Mouse (Mus musculus) urinary bladder, adult 2 months (tissue): ENCODE results near the gene Slc26a10. TPM values are rescaled to one million over a fixed set of nuclear protein-coding genes. Genes with fewer than 3 reads are reported as not detected.
A peak's percentile ranks its signal among the peaks of the same experiment; 100 is the strongest.

Source experiments
- DNase-seq: peaks from one replicate; pipeline ENCODE4 v3.0.0; 2022; ENCODE audit warnings: low spot score
- polyA plus RNA-seq: library from polyadenylated mRNA; depleted of rRNA; stranded (reverse); fragments of >200 nt; gene quantifications from 2 replicates; pipeline ENCODE4 v1.2.3, GENCODE M21; 2012

Slc26a10 gene
- polyA plus RNA-seq, 1 experiment, result 1.5 TPM

DNA sequence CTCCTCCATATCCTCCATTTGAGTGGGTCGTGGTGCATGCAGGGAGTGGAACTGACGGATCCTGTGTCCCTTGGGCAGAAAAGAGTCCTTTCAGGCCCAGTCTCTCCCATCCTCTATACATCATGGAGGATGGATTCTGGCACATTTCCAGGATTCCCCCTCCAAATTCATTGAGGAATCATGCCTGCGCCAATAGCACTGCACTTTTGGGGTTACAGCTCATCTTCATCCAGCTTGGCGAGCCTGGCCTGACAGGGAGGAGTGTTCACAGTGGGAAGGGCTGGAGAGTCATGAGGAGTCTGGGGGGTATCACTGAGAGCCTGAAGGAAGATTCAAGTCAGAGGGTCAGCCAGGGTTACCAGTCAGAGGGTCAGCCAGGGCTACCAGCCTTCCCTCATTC is 2.2 kb upstream of the Slc26a10 start:
- no peak for DNase-seq

DNA sequence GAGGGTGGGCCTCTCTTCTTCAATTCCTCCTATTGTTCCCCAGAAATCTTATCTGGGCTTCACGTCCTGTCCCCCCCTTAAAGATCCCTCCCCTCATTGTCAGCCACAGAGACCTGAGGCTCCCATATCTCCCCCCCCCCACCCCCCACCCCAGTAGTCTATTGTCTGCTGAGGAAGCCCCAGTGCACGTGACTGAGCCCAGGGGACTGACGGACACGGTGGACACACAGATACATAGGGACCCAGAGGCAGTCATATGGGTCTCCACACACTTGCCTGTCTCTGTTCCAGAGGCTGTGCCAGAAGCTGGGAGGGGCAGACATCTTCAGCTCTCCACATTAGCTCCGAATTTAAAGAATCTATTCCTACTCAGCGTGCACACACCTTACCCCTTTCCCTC is 1.1 kb upstream of the Slc26a10 start:
- no peak for DNase-seq

DNA sequence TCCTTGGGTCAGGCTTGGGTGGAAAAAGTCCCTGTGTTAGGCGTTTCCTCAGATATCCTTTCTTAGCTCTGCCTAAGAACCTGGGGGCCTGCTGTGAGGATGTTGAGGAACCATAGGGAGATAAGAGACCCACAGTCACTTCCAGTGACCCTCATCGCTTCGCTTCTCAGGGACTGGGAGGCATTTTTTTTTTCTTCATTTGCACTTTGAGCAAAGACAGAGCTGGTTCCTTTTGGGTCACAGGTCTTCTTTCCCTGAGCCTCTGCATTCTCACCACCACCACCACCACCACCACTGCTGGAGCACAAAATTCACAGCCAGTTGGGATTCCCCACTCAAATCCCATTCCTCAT is 226 bp upstream of the Slc26a10 start:
- no peak for DNase-seq

DNA sequence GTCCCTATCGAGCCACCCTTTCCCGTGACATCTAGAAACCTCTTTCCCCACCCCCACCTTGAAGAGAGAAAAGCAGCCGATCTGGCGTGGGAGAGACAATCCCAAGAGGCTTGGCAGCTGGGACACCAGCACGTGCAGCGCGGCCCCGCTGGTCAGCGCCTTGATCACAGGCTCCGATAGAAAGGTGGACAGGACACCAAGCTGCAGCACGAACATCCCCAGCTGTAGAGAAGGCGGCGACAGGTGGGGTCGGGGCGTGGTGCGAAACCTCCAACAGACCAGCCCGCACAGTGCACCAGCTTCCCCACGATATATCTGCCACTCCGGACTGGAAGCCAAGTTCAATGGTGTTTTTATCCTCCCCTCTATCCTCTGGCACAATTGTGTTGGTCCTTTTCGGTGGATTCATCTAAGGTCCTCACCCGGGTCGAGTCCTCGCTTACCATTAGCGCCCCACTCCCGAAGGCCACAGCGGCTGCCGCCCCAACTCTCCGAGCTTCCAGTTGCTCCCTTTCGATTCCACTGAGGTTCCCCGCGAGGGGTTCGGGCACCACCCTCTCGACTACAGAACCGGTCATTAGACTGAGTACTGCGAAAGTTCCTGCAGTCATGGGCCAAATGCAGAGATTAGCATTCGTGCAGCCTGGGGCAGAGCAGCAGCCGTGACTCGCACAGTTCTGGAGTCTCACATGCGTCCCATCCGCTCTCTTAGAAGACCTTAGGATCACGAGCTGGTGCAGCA is 2.0 kb downstream of the Slc26a10 start:
- no peak for DNase-seq

DNA sequence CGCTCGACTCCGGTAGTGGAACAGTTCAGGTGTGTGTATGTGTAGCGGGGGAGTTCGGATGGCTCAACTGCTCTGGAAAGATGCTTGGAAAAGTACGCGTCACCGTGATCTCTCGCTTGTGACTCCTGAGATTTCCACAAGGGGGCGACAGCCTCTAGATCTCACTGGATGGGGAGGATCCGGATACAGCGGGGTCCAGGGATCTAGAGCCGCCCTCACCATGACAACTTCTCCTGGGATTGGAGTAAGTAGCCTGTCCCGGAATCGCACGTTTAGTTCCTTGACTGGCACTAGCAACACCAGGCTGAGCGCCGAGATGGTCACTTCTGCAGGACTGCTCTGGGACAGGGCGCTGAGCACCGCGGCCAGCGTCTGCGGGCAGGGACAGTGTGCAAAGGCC is 2.7 kb downstream of the Slc26a10 start:
- DNase-seq, result no peak

DNA sequence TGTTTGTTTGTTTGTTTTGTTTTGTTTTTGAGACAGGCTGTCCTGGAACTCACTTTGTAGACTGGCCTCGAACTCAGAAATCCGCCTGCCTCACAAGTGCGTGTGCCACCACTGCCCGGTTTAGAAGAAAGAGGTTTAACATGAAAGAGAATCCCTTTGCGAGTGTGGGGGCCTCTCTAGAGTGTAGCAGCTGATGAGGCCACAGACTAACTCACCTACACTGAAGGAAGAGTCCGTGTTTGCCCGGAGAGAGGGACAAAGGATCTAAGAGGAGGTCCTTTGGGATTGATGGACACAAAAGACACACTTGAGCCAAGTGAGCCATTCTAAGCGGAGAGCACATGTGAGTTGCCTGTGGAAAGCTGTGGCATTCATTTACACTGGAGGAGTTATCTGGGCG is 3.2 kb downstream of the Slc26a10 start:
- DNase-seq, result no peak

DNA sequence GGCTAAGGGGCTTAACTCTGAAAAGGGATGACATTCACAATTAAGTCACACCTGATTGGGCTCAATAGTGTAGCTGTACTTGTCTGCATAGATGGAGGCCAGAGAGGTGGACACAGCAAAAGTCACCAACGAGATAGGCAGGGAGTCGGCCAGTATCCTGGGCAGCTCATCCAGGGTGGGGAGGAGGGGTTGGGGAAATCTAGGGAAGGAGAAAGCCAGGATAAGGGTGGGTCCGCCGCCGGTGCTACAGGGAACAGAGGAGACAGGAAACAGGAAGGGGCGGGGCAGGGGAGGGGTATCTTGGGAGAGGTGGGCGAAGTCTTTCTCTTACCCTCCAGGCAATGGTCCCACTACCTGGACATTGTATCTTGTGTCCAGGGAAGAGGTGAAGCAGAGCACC is 3.7 kb downstream of the Slc26a10 start:
- no peak for DNase-seq

DNA sequence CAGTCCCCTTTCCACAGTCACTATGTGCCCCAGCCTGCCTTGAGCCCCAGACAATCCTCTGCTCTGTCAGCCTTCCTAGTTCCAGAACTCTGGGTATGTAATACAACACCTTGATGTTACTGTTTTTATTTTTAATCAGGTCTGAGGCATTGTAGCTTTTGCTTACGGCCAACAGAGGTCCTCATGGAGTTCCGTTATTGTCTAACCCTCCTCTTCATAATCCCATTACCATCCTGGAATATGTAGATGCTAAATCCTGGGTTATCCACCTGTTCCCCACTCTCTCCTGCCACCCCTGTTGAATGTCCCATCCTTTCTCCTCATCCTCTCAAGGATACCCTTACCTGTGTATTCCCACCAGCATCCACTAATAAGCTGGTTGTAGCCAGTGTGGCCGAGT is 4.2 kb downstream of the Slc26a10 start:
- DNase-seq, result no peak

DNA sequence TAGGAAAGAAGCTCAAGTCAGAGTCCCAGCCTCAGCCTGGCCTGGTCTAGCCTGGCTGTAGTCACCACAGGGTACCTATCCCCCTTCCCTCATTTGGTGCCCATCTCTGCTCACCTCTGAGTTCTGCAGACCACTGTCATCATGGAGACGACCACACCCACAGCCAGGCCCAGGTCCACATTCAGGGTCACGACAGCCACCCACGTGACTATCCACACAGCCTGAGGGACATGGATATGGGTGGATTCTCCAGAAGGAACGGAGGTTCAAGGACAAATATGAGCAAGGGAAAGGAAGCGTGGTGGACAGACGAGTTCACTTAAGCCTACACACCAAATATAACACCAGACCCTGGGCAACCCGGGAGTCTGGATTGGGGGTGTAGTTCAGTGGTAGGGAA is 6.3 kb downstream of the Slc26a10 start:
- no peak for DNase-seq

DNA sequence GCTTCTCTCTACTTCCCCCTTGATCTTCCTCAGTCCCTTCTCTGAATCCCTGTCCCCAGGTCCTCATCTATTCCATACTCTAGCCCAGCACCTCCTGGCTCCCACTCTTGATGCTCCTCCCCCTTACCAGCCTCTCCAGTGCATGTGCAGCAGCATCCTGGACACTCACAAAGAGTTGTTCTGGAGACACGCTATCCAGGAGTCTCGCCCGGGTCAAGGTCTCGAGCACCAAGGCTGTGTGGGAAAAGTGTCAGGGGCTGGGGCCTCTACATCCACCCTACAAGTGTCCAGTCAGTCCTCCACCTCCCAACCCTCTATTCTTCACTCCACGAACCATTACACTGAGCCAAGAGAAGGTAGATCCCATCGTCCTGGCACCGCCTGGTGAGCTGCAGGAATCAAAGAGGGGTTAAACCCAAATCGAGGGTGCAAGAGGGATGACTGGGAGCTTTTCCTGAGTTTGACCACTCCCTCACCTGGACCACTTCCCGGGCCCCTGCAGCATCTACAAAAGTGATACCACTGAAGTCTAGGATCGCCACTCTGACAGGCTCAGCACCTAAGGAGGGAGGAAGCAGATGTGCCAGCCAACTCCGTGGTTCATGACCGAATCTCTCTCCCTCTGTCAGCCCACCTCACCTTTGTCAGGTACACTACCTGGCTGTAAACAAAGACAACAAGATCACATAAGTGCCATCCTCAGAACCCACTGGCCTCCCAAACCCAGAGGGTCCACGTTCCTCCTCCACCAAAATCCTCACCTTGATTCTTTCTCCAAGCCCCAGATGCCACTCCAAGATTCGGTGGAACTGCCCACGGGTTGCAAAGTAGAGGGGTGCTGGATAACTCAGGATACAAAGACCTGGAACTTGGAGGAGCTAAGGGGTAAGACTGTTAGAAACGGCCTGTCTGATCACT is 7.0 kb downstream of the Slc26a10 start:
- no peak for DNase-seq

DNA sequence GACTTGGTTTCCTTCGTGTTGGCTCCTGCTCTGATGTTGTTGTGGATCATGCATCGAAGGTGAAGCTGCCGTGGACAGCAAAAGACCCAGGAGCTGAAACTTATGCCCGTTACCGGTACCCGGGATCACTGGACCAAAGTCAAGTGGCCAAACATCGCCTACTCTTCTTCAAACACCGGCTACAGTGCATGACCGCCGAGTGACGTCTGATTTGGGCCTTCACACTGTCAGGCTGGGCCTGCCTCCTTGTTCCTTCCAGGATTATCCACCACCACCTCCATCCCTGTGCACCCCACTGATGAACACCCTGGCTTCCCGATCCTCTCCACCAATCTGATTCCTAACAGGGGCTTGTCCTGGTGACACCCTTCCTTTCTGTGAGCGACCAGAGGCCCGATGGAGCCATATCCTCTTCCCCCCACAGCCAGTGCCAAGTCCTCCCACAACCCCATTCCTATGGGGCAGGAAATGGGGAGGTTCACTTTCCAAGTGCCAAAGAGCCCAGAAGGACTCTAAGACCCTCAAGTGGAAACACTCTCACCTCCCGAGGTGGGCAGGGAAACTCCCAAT is 8.7 kb downstream of the Slc26a10 start:
- no peak for DNase-seq

DNA sequence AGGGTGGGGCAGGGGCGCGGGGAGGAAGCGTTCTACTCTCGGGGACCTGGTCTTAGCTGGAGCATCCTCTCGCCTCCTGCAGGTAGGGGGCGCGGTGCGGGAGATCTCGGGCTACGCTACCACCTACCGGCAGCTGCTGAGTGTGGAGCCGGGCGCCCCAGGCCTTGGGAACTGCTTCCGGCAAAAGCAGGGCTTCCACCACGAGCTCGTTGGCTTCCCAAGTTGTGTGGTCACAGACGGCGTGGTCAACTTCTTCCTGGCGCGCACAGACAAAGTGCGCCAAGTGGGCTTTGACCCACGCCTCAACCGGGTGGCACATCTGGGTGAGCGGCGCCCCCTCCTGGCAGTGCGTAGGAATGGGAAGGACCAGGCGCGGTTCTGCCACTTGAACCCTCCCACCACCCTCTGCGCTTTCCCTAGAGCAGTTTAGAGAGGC is 9.6 kb downstream of the Slc26a10 start:
- DNase-seq, result peak; percentile 63

DNA sequence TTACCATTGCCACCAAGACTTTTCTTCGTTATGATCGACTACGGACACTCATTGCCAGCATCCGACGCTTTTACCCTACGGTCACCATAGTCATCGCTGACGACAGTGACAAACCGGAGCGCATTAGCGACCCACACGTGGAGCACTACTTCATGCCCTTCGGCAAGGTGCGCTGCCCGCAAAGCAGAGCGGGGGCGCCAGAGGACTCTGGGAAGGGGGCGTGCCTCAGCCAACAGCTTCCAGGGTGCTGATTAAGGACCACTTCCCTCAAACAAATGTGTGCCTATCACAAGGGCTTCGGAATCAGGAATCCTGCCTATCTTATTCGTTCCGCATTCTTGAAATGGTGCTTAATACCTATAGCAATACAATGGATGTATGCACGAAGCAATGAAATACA is 10.4 kb downstream of the Slc26a10 start:
- DNase-seq, result no peak

DNA sequence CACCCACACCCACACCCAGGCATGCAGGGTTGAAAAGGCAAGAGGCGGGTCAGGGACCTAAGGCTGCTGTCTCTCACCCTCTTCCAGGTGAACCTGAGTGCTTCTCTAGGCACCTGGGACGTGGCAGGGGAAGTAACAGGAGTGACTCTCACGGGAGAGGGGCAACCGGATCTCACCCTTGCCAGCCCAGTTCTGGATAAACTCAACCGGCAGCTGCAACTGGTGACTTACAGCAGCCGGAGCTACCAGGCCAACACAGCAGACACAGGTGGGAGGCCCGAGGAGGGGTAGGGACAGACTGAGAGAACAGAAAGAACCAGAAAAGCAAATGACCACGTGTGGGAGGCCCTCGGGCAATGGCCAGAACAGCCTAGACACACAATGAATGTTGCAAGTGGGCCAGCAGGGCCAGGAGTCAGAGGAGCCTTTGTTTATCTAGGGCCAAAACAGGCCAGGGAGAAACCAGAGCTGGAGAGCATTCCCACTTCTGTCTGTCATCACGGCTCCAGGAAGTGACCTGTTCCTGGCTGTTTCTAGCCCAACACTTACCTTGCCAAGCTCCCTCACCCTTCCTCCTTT is 12.7 kb downstream of the Slc26a10 start:
- no peak for DNase-seq

DNA sequence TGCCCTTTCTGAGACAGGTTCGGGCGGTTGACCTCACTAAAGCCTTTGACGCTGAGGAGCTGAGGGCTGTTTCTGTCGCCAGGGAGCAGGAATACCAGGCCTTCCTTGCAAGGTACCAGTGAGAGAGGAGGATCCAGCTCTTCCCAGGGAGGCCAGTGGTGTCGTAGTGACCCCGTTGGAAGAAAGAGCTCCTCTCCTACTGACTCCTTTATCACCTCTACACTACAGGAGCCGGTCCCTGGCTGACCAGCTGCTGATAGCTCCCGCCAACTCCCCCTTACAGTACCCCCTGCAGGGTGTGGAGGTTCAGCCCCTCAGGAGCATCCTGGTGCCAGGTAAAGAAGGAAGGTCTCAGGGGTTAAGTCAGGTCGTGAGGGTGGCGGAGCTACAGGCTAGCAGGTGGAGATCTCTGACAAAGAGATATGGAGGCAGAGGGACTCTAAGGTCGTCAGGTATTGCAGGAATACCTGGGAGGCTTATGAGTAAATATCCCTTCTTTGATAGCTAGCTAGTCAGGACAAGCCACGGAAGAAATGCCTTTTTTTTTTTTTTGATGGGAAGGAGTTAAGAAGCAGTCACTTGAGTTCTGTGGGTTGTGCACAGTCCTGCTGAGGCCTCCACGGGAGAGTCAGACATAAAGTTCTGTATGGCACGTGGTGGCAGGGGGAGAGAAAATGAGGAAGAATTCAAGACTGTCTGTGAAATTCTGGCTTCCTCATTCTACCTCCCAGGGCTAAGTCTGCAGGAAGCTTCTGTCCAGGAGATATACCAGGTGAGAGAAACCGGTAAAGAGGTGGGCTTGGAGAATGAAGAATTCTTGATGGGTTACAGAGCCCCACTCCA is 13.5 kb downstream of the Slc26a10 start:
- no peak for DNase-seq

DNA sequence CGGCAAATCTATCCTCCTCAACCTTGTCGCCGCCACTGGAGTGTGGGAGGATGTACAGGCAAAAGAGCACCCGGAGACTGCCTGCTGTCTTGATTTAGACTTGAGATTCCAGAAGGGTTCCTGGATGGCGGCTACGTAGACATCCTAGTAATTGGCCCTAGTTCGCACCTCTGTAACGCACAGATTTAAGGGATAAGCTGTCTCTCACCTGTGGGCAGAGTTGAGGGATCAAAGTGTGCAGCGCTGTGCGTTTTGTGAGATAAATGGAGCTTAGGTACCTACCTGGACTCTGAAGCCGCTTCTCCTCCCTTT is 14.1 kb downstream of the Slc26a10 start:
- no peak for DNase-seq

DNA sequence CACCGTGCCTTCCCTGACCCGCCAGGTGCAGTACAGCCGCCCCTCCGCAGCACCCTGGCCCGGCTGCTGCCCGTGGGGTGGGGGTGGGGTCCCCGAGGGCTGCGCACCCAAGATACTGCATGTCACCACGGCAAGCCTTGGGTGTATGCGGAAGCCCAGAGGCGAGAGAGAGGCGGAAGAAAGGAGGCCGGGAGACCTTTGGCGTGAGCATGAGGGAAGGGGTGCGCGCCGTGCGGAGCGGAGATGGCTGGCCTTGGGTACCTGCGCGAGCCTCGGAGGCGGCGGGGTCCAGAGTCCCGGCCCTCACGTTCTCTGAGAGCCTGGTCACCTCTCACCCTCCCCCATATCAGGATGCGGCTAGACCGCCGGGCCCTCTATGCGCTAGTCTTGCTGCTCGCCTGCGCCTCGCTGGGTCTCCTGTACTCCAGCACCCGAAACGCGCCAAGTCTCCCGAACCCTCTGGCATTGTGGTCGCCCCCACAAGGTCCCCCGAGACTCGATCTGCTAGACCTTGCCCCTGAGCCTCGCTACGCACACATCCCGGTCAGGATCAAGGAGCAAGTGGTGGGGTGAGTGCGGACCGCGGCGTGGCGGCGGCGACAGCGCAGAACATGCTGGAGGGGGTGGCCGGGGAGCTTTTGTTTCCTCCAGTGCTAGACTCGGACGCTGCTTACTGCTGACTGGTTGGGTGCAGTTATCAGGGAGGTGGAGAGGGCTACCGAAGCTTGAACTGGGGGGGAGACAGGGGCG is 14.6 kb downstream of the Slc26a10 start:
- DNase-seq, result no peak

DNA sequence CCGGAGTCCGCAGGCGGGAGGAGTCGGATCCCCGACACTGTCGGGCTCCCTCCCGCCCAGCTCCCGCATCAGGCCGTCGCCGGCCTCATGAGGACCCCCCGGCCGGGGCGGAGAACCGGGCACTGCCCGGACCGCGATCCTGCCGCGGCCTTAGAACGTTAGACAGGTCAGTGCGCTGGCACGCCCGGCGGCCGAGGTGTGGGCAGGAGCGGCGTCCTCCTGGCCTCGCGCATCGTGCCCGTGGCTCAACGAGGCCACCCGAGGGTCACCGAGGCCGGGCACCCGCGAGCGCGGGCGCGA is 15.1 kb downstream of the Slc26a10 start:
- DNase-seq, result no peak

DNA sequence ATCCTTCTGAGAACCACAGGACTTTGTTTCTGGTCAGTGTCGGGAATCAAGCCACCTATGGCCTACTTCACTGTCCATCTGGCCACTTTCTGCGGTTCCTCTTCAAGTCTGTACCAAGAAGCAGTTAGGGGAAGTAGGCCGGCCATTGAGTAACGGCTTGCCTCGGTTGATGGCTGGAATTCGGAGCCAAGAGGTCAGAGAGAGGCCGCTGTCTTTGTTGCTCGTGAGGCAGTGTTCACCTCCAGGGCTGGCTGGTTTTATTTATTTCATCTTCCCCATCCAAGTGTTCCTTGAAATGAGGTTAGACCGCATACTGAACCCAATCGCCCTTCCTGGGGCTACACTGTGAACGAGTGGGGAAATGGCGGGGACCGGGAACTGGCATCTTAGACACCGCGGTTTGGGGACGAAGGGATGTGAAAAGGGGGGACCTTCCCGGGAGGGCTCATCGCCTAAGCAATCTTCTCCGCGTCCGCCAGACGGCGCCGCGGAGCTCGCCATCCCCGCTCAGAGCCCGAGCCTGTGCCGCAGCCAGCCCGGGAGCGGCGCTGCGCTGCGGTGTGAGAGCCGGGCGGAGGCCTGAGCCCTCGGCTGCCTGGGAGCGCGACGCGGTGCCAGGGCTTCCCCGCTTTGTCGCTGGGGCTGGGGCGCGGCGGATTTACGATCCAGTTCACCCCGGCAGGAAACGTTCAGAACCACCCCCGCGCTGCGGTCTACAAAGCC is 15.7 kb downstream of the Slc26a10 start, which contains the start of gene B4galnt1:
Gene B4galnt1 (plus strand): TSS at position 595 of the 723 bp plus-strand sequence.
- peak; percentile 54 for DNase-seq

DNA sequence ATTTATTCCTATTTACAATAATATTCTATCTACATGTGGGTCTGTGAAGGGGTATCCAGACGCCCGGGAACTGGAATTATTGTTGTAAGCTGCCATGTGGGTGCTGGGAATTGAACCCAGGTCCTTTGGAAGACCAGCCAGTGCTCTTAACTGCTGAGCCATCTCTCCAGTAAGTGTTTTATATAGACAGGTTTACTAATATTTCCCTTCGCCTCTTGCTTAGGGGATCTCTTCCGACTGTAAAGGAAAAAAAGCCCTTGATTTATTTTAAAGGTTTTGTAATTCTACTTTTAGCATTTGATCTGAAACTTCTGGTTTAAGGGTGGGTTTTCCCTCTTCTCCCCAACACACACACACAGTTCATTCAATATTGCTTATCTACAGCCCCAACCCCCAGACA is 16.3 kb downstream of the Slc26a10 start:
- DNase-seq, result no peak
